Mouse (Mus musculus): ENCODE results near the gene Armc7.
"Not testable (repeated sequence)": the region's sequence is repeated elsewhere in the genome, so short reads cannot be mapped to it uniquely, and the experiment has no call there.

The Armc7 gene

DNA sequence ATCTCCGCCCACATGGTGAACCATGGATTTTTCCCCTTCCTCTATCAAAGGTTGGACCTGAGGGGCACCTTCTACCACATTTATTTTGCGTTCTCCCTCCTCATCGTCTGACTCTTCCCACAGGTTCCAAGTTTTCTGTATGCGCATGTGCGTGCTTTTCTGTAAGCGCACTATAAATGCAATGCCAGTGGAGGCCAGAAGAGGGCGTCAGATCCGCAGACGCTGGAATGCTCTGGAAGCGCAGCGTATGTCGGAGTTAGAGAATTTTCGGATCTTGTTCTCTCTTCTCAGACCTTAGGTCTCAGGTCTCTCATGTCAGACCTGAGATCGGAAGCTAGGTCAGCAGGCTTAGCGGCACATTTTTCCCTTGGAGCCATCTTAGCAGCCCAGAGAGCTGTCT lies 19.8 kb upstream of the Armc7 start:
- DNase-seq, result no peak

GRCm38 (mm10) chr11:115456182-115456581 lies 19.3 kb upstream of the Armc7 start:
- DNase-seq, result no peak

GRCm38 (mm10) chr11:115457405-115457804 lies 18.1 kb upstream of the Armc7 start:
- peak; percentile 53 to 74 for DNase-seq

DNA sequence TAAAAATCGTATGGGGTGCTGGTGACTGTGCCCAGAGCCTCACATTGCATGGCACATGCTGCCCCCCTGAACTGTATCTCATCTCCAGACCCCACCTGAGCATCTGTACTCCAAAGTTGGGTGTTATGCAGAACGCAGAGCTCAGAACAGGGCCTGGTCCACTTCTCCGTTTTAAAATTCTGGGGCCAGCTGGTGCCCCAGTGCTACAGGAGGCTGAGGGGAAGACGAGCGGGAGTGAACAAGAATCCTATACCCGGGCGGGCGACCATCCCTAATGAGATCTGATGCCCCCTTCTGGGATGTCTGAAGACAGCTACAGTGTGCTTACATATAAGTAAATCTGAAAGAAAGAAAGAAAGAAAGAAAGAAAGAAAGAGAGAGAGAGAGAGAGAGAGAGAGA lies 14.5 kb upstream of the Armc7 start:
- no peak for DNase-seq

GRCm38 (mm10) chr11:115461846-115462242 lies 13.6 kb upstream of the Armc7 start:
- DNase-seq, result no peak

- peak; percentile 47 to 48 for DNase-seq
Measured at GRCm38 (mm10) chr11:115462243-115462891, 13.1 kb upstream of the Armc7 start, which contains the start of gene Slc16a5. Gene Slc16a5, plus strand, starts transcription at chr11:115462474.

- peak; percentile 53 to 65 for DNase-seq
Measured at GRCm38 (mm10) chr11:115463397-115463796, 12.1 kb upstream of the Armc7 start.

DNA sequence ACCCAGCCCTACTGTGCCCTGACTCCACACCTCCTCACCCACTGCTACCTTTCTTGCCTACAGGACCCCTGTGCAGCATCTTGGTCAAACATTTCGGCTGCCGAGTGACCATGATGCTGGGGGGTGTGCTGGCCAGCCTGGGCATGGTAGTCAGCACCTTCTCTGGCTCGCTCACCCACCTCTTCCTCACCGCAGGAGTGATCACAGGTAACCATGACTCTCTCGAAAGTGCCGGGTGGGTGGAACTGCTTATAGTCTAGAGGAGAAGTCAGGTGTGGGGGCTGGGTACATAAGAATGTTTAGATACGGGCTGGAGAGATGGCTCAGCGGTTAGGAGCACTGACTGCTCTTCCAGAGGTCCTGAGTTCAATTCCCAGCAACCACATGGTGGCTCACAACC lies 10.6 kb upstream of the Armc7 start:
- no peak for DNase-seq

GRCm38 (mm10) chr11:115467217-115467618 lies 8.2 kb upstream of the Armc7 start:
- DNase-seq, result no peak

GRCm38 (mm10) chr11:115472183-115472582 lies 3.3 kb upstream of the Armc7 start:
- DNase-seq, result no peak

DNA sequence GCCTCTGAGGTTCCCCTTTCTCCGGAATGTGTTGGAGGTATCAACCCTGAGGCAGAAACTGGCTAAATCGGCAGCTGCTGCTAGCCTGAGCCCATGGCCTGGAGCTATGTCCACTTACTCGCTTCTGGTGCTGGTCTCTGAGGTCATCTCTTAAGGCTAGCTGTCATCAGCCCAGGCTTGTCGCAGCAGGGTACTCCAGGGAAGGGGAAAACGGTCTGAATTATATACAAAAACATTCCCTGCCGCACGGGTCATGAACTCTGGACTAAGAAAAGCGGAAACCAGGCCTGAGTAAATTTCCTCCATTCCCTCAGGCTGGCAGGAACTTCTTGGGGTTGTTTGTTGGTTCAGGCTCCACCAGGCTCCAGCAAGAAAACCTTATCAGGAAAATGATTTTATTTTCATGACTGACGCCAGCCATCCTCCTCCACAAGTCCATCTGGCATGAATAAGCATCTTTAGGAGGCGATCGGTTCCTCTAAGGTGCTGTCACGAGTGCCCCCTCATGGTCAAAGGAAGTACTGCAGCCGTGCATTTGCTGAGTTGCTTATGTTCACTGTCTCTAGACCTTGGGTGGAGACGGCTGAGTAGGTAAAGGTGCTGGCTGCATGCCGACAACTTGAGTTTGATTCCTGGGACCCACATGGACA lies 1.7 kb upstream of the Armc7 start:
- peak; percentile 94 to 97 for DNase-seq

DNA sequence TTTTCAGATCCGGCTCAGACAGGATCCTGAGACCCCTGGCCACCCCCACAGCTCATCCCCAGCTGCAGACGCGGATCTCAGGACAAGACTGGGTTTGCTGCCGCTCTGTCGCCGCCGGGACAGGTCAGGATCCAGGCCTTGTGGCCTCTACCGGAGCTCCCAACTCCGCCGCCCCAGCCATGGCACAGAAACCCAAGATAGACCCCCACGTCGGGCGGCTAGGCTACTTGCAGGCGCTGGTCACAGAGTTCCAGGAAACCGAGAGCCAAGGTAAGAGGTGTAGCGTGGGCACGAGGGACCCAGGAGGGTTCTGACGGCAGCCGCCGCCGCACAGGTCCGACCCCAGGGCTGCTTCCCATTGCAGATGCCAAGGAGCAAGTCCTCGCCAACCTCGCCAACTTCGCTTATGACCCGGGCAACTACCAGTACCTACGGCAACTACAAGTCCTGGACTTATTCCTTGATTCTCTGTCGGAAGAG lies 331 bp downstream of the Armc7 start:
- DNase-seq, result no peak

GRCm38 (mm10) chr11:115476630-115477029 lies 1.2 kb downstream of the Armc7 start:
- not testable (repeated sequence) for DNase-seq

DNA sequence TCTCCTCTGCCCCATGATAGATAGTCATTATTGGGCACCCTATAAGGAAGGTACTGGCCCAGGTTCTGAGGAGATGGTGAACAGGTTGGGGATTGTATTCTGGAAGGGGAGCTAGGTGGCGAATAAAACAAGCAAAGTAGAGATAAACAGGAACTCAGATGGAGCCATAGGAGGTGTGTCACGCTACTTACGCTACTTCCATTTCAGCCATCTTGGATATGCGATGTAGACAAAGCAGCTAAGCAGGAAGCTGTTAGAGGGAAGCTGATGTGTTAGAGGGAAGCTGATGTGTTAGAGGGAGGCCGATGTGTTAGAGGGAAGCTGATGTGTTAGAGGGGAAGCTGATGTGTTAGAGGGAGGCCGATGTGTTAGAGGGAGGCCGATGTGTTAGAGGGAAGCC lies 1.9 kb downstream of the Armc7 start:
- DNase-seq, result not testable (repeated sequence)

DNA sequence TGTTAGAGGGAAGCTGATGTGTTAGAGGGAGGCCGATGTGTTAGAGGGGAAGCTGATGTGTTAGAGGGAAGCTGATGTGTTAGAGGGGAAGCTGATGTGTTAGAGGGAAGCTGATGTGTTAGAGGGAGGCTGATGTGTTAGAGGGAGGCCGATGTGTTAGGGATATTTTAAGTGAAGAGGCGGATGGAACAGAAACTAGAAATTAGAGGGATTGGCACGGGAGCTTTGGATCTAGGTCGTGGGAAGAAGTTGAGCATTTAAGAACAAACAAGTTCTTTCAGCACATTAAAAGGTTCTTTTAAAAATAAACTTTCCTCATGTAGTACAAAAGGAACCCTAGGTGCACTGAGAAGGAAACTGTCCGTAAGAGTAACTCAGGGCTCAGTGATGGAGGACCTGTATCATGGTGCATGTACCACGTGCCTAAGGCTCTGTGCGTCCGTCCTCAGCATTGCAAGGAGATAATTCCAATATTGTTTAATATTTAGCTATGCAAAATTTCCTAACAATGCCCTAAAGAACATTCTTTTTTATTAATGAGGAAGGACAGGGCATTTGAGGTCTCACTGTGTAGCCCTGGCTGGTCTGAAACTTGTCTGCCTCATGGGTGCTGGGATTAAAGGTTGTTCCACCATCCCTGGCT lies 3.0 kb downstream of the Armc7 start:
- DNase-seq, result no peak

DNA sequence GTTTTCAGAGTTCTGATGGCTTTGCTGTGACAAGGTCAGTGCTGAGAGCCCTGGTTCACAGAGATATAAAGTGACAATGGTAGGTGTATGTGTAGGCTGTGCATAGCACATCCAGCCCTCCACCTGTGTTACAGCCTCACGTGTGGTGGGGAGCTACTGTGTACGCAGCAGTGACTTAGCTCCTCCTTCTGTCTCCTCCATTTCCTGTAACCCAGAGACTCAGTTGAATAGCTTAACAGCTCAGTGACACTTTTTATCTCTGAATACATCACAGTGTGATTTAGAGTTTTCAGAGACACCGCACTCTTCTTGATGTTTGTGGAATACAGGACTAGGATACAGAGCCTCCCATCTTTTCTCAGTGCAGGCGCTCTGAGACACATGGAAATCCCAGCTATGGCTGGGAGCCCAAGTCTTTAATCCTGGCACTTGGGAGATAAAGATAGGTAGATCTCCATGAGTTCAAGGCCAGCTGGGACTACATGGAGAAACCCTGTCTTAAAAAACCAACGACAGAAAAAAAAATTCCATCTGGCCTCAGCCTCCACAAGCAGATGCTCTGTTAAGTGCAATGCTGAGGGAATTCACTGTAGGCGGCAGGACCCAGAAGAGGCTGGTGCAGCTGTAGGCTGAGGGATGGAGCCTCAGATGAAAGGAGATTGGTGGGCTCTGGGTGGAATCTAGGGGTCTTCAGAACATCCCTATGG lies 6.2 kb downstream of the Armc7 start:
- DNase-seq, result no peak

GRCm38 (mm10) chr11:115483278-115483677 lies 7.8 kb downstream of the Armc7 start:
- DNase-seq, result no peak

DNA sequence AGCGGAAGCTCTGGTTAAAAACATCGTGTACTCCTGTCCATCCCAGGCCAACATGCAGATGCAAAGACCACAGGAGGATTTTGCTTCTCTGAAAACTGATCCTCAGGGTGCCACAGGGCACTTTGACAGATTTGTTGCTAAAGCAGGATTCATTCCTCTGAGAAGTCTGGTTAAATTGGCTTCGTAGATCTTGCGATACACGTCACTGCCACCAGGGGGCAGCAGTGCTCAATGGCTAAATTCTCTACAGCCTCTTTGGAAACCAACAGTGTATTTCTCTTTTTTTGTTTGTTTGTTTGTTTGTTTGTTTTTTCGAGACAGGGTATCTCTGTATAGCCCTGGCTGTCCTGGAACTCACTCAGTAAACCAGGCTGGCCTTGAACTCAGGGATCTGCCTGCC lies 8.3 kb downstream of the Armc7 start:
- peak; percentile 59 to 86 for DNase-seq

GRCm38 (mm10) chr11:115485155-115485554 lies 9.7 kb downstream of the Armc7 start:
- DNase-seq, result no peak

GRCm38 (mm10) chr11:115488551-115489104 lies 13.2 kb downstream of the Armc7 start:
- no peak for DNase-seq

- DNase-seq, result no peak
Measured at GRCm38 (mm10) chr11:115490441-115491355, 15.2 kb downstream of the Armc7 start.

Measured in kidney, postnatal 36 days (tissue).